ENCODE assay signal across 22 mouse cellular contexts in the genomic region with DNA sequence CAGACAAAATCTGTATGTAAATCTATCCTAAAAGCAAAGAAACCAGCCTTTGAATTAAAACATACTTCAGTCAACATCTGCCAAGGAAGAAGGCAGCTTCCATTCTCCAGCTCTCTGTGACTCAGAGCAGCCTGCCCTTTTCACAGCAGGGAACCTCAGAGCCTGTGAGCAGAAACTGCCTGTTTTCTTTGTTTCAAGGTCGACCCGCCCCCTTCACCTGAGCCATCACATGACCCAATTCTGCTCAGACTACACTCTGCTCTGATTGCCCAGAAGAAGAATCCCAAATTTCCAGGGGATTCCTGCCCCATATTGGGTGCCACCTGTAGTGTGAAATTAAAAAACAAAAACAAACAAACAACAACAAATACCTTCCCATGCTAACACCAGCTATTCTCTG. TPM values are rescaled to one million over a fixed set of nuclear protein-coding genes. Genes with fewer than 3 reads are reported as not detected.
DNase-seq lines count a peak whose midpoint lies in the region.
"Had no signal": no experiment of that assay in that cellular context is flagged by ENCODE, and none has a peak within 500 bp of the region (broad histone marks: within the 10 kb centered on the region; RNA-seq: fewer than 3 reads in every experiment).

No protein-coding gene starts in this region.

- DNase-seq in embryo, embryonic 11 days: peak; percentile 10
- DNase-seq in embryo, embryonic 9.5 days (ENCODE audit: extremely low spot score): no peak
- peak; percentile 87 for DNase-seq in ES-CJ7 (ENCODE audit: low read depth, low spot score)
- peak; percentile 6 for DNase-seq in brain, adult 2 months (ENCODE audit: low read depth, low spot score)
- no peak for DNase-seq in left cerebral cortex, postnatal 25 days (ENCODE audit: low spot score in 2 of 2)
- DNase-seq in urinary bladder, adult 2 months (ENCODE audit: low spot score): no peak
- no peak for DNase-seq in thymus, postnatal 10 days (ENCODE audit: low spot score in 2 of 2)
- DNase-seq: adrenal gland, adult 8-10 months; adrenal gland, postnatal 36 days; B cell, adult 2 months; cerebellum, adult 11-12 months; cerebellum, adult 9-10 months; cerebellum, postnatal 25 days; gastrocnemius, postnatal 10 days; heart, adult 18-20 months; heart, postnatal 14 days; kidney, adult 18-20 months had no signal

- intact Hi-C loops in left cerebral cortex, postnatal 25 days (cut with DNase I): no loop called here

RNA-seq across cellular contexts. Expression of a gene that starts 46.7 kb away (rescaled TPM):
- not detected for total RNA-seq in left cerebral cortex, postnatal 25 days (2021)
- polyA plus RNA-seq in urinary bladder, adult 2 months (2012; rRNA removed): 0.01 TPM in 1 of 2 replicates, not detected in the other
- total RNA-seq: adrenal gland, adult 8-10 months; adrenal gland, postnatal 36 days; heart, adult 18-20 months; hematopoietic stem cell, adult 5-6 weeks had no signal
- polyA plus RNA-seq: cortical plate, adult 2 months; forebrain, embryonic 15.5 days; frontal cortex, adult 2 months; hindbrain, embryonic 14.5 days had no signal

RNA-seq across cellular contexts. Expression of a gene that starts 48.7 kb away (rescaled TPM):
- total RNA-seq in left cerebral cortex, postnatal 25 days (2021): under 1 TPM; 0.28 to 0.37 TPM
- polyA plus RNA-seq in urinary bladder, adult 2 months (2012; rRNA removed): 1.5 and 2.0 TPM in 2 replicates
- polyA plus RNA-seq: hindbrain, embryonic 14.5 days had no signal

RNA-seq across cellular contexts. Expression of a gene that starts 59.0 kb away (rescaled TPM):
- 100 to 1,000 TPM; 291 to 311 TPM for total RNA-seq in left cerebral cortex, postnatal 25 days (2021)
- polyA plus RNA-seq in urinary bladder, adult 2 months (2012; rRNA removed): 37.1 and 46.7 TPM in 2 replicates

Comparison
In these comparisons a context has a peak if more than half of its experiments do, and no peak if none do; other contexts are left out.
1. DNase-seq: peak in embryo, embryonic 11 days (single experiment), ES-CJ7 (single experiment) and brain, adult 2 months (single experiment); none in embryo, embryonic 9.5 days (single experiment), left cerebral cortex, postnatal 25 days (0 of 2), urinary bladder, adult 2 months (single experiment) and thymus, postnatal 10 days (0 of 2).